Mouse (Mus musculus) kidney, adult 2 months (tissue): ENCODE measurements at regions not wholly inside any gene's neighbourhood (a gene's known extent, or its start where the extent isn't known, plus 50 kb on each side); places are given as distances from the start of the nearest gene placed in this dataset.

Experiments used
- CTCF ChIP-seq: fragments of 200-500 bp; conservative IDR thresholded peaks from 2 replicates; pipeline ENCODE4 v1.5.1; 2011; ENCODE audit warnings: low read depth, mild to moderate bottlenecking, control low read depth, low read length, moderate library complexity, mixed read lengths; ENCODE audit not compliant: insufficient read depth, insufficient read length
- POLR2A ChIP-seq: fragments of 200-500 bp; IDR thresholded peaks from one replicate; pipeline ENCODE4 v1.6.1; 2011; ENCODE audit warnings: low read depth, low read length, control low read depth

- TF ChIP-seq POLR2A (no peak), CTCF (no peak)
Measured at GRCm38 (mm10) chr15:40000022-40000421, 134.1 kb upstream of the 9330182O14Rik start.
